Mouse (Mus musculus) embryo, embryonic 11.5 days (tissue): ENCODE measurements around the gene Tesk2.

ENCODE experiments used
- DNase-seq: peaks from one replicate; pipeline ENCODE4 v3.0.0-alpha.2; 2012; ENCODE audit warnings: low read depth, low spot score

Tesk2 gene

DNA sequence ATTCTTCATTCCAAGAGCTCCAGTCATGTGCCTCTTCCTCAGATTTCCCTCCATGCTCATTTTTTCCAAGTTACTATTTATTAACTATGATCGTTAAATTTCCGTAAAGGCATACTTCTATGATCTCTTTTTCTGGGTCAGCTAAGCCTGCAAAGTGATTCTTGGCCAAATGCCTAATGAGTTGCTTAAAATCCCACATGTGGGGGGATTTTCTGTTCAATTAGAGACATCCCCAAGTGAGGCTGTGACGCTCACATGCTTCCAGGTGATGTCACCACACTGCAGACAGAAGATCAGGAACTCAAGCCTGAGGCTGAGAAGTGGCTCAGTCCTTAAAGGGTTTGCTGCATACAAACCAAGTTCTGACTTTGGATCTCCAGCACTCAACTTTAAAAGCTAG lies 129.2 kb downstream of the Tesk2 start:
- no peak for DNase-seq

GRCm38 (mm10) chr4:116854286-116854685 lies 133.5 kb downstream of the Tesk2 start:
- no peak for DNase-seq
